Mouse (Mus musculus) heart, adult 2 months (tissue): Measurements from ENCODE around the gene Hsd11b2. TPM values are rescaled to one million over a fixed set of nuclear protein-coding genes. Genes with fewer than 3 reads are reported as not detected.

Experiments used
- DNase-seq, 2 experiments: peaks; one replicate each; pipeline ENCODE4 v3.0.0; 2021
- H3K27ac ChIP-seq: fragments of 200-600 bp; 2 replicates; pipeline ENCODE4 v1.8.1; 2022
- H3K27me3 ChIP-seq: fragments of 200-500 bp; 2 replicates; pipeline ENCODE4 v1.6.1; 2012; ENCODE audit warnings: mild to moderate bottlenecking, low read length, inconsistent platforms, mixed read lengths; ENCODE audit not compliant: control insufficient read depth, insufficient read depth
- H3K36me3 ChIP-seq: fragments of 200-500 bp; 2 replicates; pipeline ENCODE4 v1.6.1; 2012; ENCODE audit warnings: low read length, inconsistent platforms; ENCODE audit not compliant: control insufficient read depth, insufficient read depth
- H3K4me1 ChIP-seq: fragments of 200-500 bp; 2 replicates; pipeline ENCODE4 v1.6.1; 2011; ENCODE audit warnings: low read length; ENCODE audit not compliant: control insufficient read depth, insufficient read depth
- H3K4me3 ChIP-seq: fragments of 200-600 bp; 2 replicates; pipeline ENCODE4 v1.8.1; 2022
- H3K79me2 ChIP-seq: fragments of 200-500 bp; replicated peaks from 2 replicates; pipeline ENCODE4 v1.6.1; 2012; ENCODE audit warnings: mild to moderate bottlenecking, inconsistent platforms, low read length, moderate library complexity, mixed read lengths; ENCODE audit not compliant: control insufficient read depth, insufficient read depth
- H3K9ac ChIP-seq: fragments of 200-500 bp; 2 replicates; pipeline ENCODE4 v1.6.1; 2012; ENCODE audit warnings: low read depth, mild to moderate bottlenecking, control low read depth, inconsistent platforms, low read length, mixed read lengths
- CTCF ChIP-seq: fragments of 200-600 bp; IDR thresholded peaks from 2 replicates; pipeline ENCODE4 v1.8.1; 2022; ENCODE audit warnings: antibody characterized with exemption, mild to moderate bottlenecking, moderate library complexity
- EP300 ChIP-seq: fragments of 200-500 bp; IDR thresholded peaks from 2 replicates; pipeline ENCODE4 v1.6.1; 2011; ENCODE audit warnings: low read depth, low read length, control low read depth; ENCODE audit not compliant: insufficient read depth
- POLR2A ChIP-seq: fragments of 200-500 bp; IDR thresholded peaks from 2 replicates; pipeline ENCODE4 v1.6.1; 2011; ENCODE audit warnings: mild to moderate bottlenecking, low read depth, low read length, control low read depth; ENCODE audit not compliant: insufficient read depth
- WGBS: fragments of 180-500 bp; shearing (Covaris S2); methylation state at CpG from one replicate; pipeline ENCODE4 v1.1.7; 2018; 5-methylcytosine and 5-hydroxymethylcytosine counted together
- intact Hi-C: fragments of 180-260 bp; cut with DNase I; formaldehyde crosslinking; loops from one replicate; pipeline ENCODE4 v1.15.1; 2025
- polyA plus RNA-seq: library from polyadenylated mRNA; depleted of rRNA; stranded (reverse); fragments of >200 nt; gene quantifications from 2 replicates; pipeline ENCODE4 v1.2.3, GENCODE M21; 2012
- total RNA-seq, 2 experiments: library from RNA; stranded (reverse); gene quantifications; 2 replicates each; pipeline ENCODE4 v1.2.3; 2021

Gene Hsd11b2
- total and polyA plus RNA-seq, 3 experiments: 0.08 to 0.23 TPM; not detected in 1

DNA sequence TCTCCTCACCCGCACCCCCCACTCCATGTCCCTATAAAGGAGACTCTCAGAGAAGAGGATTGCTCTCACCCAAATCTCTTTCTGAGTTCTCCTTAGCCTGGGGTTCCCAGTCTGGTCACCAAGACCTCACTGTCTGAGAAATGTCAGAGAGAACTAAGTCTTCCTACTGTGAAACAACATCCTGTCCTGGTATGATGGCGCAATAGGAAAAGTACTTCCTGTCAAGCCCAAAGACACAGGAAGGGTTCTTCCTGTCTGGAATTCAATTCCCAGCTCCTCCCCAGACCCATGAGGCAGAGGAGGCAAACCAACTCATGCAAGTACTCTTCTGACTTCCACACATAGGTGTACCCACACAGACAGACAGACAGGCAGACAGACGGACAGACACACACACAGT lies 13.9 kb upstream of the Hsd11b2 start:
- H3K9ac ChIP-seq: peak overlapping the region; percentile 39; the same call in 1 of the 2 replicates
- WGBS: 56% methylated on average over 3 of the region's 3 CpGs
- no peaks in the 10 kb centered on the region for H3K36me3 ChIP-seq
- no peaks in the 10 kb centered on the region for H3K27me3 ChIP-seq
- H3K4me1 ChIP-seq: peaks cover 10% of the 10 kb centered on the region
- peak overlapping the region; percentile 80 for H3K27ac ChIP-seq
- TF ChIP-seq POLR2A (peak; percentile 81), CTCF (no peak), EP300 (peak; percentile 59; the same call in 1 of the 2 replicates)
- DNase-seq: peak in 1 of 2 experiments; percentile 21
- H3K79me2 ChIP-seq: no peaks in the 10 kb centered on the region
- intact Hi-C loops: no loop called here
- no peak overlapping the region for H3K4me3 ChIP-seq

GRCm38 (mm10) chr8:105506977-105507376 lies 11.6 kb upstream of the Hsd11b2 start:
- 52% methylated on average over 6 of the region's 6 CpGs for WGBS
- TF ChIP-seq POLR2A (no peak), CTCF (no peak), EP300 (no peak)
- H3K4me1 ChIP-seq: peaks cover 10% of the 10 kb centered on the region
- no peaks in the 10 kb centered on the region for H3K36me3 ChIP-seq
- peak in 1 of 2 experiments; percentile 31 for DNase-seq
- H3K4me3 ChIP-seq: no peak overlapping the region
- peak overlapping the region; percentile 12; the same call in 1 of the 2 replicates for H3K27ac ChIP-seq
- no peaks in the 10 kb centered on the region for H3K27me3 ChIP-seq
- no peaks in the 10 kb centered on the region for H3K79me2 ChIP-seq
- intact Hi-C loops: no loop called here
- no peak overlapping the region for H3K9ac ChIP-seq

DNA sequence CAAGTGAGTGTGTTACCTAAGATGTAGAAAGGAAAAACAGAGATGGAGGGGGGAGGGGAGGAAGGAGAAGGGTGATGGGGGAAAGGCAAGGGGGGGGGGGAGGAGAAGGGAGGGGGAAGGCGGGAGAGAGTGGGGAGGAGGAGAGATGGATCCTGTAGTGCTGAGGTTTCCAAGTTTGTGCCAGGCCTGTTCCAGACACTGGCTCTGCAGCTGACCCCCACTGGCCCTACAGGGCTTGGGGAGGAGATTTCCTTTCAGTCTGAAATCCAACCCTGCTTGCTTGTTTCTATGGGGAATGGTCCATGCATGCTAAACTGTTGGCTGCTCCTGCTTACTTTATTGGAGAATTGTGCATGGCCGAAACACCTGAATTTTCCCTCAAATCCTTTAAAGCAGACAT lies 9.8 kb upstream of the Hsd11b2 start:
- H3K4me3 ChIP-seq: no peak overlapping the region
- no peak for TF ChIP-seq POLR2A
- TF ChIP-seq EP300: no peak
- TF ChIP-seq CTCF: no peak
- no peak overlapping the region for H3K9ac ChIP-seq
- intact Hi-C loops: no loop called here
- DNase-seq: no peak
- H3K79me2 ChIP-seq: no peaks in the 10 kb centered on the region
- no peaks in the 10 kb centered on the region for H3K36me3 ChIP-seq
- WGBS: 79% methylated on average over 1 of the region's 2 CpGs
- H3K27me3 ChIP-seq: no peaks in the 10 kb centered on the region
- H3K4me1 ChIP-seq: peaks cover 10% of the 10 kb centered on the region
- no peak overlapping the region for H3K27ac ChIP-seq

DNA sequence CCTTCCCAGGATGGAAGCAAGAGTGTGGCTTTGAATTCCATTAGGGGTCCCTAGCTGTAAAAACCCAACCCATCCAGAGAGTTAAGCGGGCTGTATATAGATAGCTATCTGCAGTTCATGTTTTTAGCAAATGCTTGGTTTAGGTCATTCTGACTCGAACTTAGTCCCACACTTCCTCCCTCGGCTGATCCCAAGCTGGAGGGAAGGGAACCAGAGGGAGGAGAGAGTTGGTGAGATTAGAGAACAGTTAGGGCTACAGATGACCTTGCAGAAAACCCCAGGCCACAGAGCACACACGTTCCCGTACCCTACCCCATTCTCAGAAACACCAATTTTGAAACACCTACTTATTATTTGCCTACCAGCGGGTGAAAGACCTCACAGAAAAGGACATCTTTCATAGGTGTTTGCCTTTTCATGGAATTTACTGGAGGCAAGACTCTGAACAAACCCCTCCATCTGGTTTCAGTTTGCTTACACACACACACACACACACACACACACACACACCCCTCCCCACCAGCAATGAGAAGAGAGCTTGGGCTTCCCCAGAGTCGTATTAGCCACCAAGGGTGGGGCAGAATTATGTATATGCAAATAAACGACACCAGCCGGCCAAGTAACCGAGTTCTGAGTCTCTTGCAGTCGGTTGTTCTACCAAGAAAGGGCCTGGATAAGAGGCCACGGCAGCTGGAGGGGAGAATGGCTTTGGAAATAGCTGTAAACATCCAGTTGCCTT lies 8.4 kb upstream of the Hsd11b2 start:
- H3K9ac ChIP-seq: no peak overlapping the region; the same call in 1 of the 2 replicates
- WGBS: 57% methylated on average over 12 of the region's 12 CpGs
- DNase-seq: no peak
- no peak overlapping the region for H3K4me3 ChIP-seq
- intact Hi-C loops: no loop called here
- H3K79me2 ChIP-seq: no peaks in the 10 kb centered on the region
- no peak overlapping the region for H3K27ac ChIP-seq
- H3K4me1 ChIP-seq: peaks cover 5% of the 10 kb centered on the region
- TF ChIP-seq CTCF (no peak), POLR2A (no peak), EP300 (no peak)
- no peaks in the 10 kb centered on the region for H3K36me3 ChIP-seq
- H3K27me3 ChIP-seq: no peaks in the 10 kb centered on the region

DNA sequence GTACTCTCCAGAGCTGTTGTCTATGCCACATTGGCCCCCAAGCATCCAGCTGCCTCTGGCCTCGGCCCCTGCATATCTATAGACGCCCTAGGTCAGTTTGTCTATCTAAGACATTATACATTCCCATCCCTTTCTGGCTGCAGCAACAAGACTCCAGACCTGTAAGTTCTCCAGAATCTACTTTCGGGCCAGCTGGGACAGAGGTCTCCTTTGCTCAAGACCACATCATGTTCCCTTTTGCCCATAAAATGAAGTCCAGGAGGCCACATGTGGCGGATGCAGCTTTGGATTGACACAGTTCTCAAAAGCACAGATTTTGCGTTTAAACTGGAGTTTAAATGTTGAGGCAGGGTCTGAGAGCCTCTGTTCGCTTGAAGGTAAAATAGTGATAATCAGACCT lies 4.4 kb upstream of the Hsd11b2 start:
- TF ChIP-seq POLR2A (no peak), EP300 (no peak), CTCF (no peak)
- peaks cover 7% of the 10 kb centered on the region for H3K4me1 ChIP-seq
- no peak overlapping the region for H3K27ac ChIP-seq
- DNase-seq: no peak
- whole genome bisulfite sequencing: 89% methylated on average over 6 of the region's 6 CpGs
- H3K79me2 ChIP-seq: no peaks in the 10 kb centered on the region
- intact Hi-C loops: no loop called here
- H3K36me3 ChIP-seq: no peaks in the 10 kb centered on the region
- no peak overlapping the region for H3K9ac ChIP-seq
- H3K27me3 ChIP-seq: no peaks in the 10 kb centered on the region
- H3K4me3 ChIP-seq: no peak overlapping the region

- no peaks in the 10 kb centered on the region for H3K79me2 ChIP-seq
- WGBS: 60% methylated on average over 5 of the region's 5 CpGs
- peak in 1 of 2 experiments; percentile 67 for DNase-seq
- TF ChIP-seq CTCF (no peak), EP300 (no peak), POLR2A (no peak)
- no peaks in the 10 kb centered on the region for H3K27me3 ChIP-seq
- no peaks in the 10 kb centered on the region for H3K36me3 ChIP-seq
- H3K4me3 ChIP-seq: no peak overlapping the region
- H3K9ac ChIP-seq: no peak overlapping the region
- H3K4me1 ChIP-seq: peaks cover 7% of the 10 kb centered on the region
- intact Hi-C loops: no loop called here
- no peak overlapping the region for H3K27ac ChIP-seq
Observed at GRCm38 (mm10) chr8:105514656-105515055, 3.9 kb upstream of the Hsd11b2 start.
